Mouse (Mus musculus): ENCODE results near the gene Rhog.

GRCm38 (mm10) chr7:102267113-102267579, 11.3 kb upstream of the Rhog start:
- TF ChIP-seq CTCF (IDR thresholded peaks at IDR 0.05; ENCODE audit: low read depth, low read length) (peak; percentile 9; the same call in 1 of the 2 replicates), POLR2A (IDR thresholded peaks at IDR 0.05; ENCODE audit: borderline replicate concordance, low read depth, low read length) (no peak)
